Mouse (Mus musculus): ENCODE measurements at regions not wholly inside any gene's neighbourhood (a gene's known extent, or its start where the extent isn't known, plus 50 kb on each side); places are given as distances from the start of the nearest gene placed in this dataset. TPM values are rescaled to one million over a fixed set of nuclear protein-coding genes. Genes with fewer than 3 reads are reported as not detected.

DNA sequence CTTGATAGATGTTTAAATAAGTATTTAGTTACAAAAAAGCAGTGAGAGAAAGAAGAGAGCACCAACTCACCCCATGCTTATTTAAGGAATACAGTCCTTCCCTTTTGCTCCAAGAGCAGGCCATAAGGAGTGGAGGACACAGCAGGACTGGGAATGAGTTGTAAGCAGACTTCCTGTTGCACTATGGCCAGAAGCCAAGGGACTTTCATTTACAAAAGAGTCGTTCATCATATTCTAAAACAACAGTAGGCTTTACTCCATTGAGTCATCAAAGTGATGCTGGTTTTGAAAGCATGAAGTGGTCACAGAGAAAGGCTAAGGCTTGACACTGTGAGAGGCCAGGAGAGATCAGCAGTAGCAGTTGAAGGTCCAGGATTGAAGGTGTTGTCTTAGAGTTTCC lies 84.1 kb upstream of the Fam216b start:
- H3K4me3 ChIP-seq (ENCODE audit: low read depth, low read length), result no peak overlapping the region
- H3K9ac ChIP-seq (ENCODE audit: low read length), result no peak overlapping the region
- DNase-seq (ENCODE audit: low spot score) (no peak), ATAC-seq (ENCODE audit: insufficient read depth, low FRiP score, low TSS enrichment) (no peak)
- H3K4me1 ChIP-seq (ENCODE audit: control insufficient read depth, insufficient read depth, low read length), result no peaks in the 10 kb centered on the region
- no peak overlapping the region for H3K27ac ChIP-seq (ENCODE audit: low read depth, low read length)
- H3K36me3 ChIP-seq (ENCODE audit: control insufficient read depth, insufficient read depth, low read length), result no peaks in the 10 kb centered on the region
- 77% methylated on average over 1 of the region's 1 CpGs for WGBS
- H3K27me3 ChIP-seq (ENCODE audit: control insufficient read depth, insufficient read depth, low read length), result no peaks in the 10 kb centered on the region
- H3K4me2 ChIP-seq (ENCODE audit: low read depth), result no peak overlapping the region
- H3K9me3 ChIP-seq (ENCODE audit: control insufficient read depth, low read length), result no peaks in the 10 kb centered on the region

- Histone ChIP-seq H3K4me2 (ENCODE audit: low read depth) (no peak overlapping the region), H3K27ac (ENCODE audit: low read depth, low read length) (no peak overlapping the region), H3K4me3 (ENCODE audit: low read depth, low read length) (no peak overlapping the region), H3K36me3 (ENCODE audit: control insufficient read depth, insufficient read depth, low read length) (no peaks in the 10 kb centered on the region), H3K9me3 (ENCODE audit: control insufficient read depth, low read length) (no peaks in the 10 kb centered on the region), H3K4me1 (ENCODE audit: control insufficient read depth, insufficient read depth, low read length) (no peaks in the 10 kb centered on the region), H3K27me3 (ENCODE audit: control insufficient read depth, insufficient read depth, low read length) (no peaks in the 10 kb centered on the region), H3K9ac (ENCODE audit: low read length) (no peak overlapping the region)
- WGBS, result 87% methylated on average over 3 of the region's 3 CpGs
- no peak for DNase-seq (ENCODE audit: low spot score)
- ATAC-seq (ENCODE audit: insufficient read depth, low FRiP score, low TSS enrichment), result no peak
Measured at GRCm38 (mm10) chr14:78160819-78161218, 72.0 kb upstream of the Fam216b start.

DNA sequence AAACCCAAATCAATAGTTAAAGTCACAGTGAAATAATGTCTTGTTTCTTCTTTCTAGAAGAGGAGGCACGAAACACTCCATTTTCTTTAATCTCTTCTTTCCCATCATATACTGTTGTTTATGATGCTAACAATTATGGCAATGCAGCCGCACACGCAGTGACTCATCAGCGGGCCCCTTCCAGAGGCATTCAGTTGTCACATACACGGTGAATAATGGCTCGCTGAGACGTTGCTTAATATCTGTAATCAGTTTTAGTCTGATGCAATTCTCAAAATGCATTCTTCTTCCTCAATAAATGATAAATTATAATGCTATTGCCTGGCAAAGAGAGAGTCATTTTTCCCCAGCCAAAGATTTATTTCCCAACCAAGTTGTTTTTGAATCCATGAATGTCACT lies 70.8 kb upstream of the Fam216b start:
- no peak overlapping the region for H3K4me3 ChIP-seq (ENCODE audit: low read depth, low read length)
- no peak overlapping the region for H3K27ac ChIP-seq (ENCODE audit: low read depth, low read length)
- H3K4me1 ChIP-seq (ENCODE audit: control insufficient read depth, insufficient read depth, low read length), result no peaks in the 10 kb centered on the region
- H3K27me3 ChIP-seq (ENCODE audit: control insufficient read depth, insufficient read depth, low read length), result no peaks in the 10 kb centered on the region
- no peaks in the 10 kb centered on the region for H3K9me3 ChIP-seq (ENCODE audit: control insufficient read depth, low read length)
- 88% methylated on average over 7 of the region's 7 CpGs for whole genome bisulfite sequencing
- no peaks in the 10 kb centered on the region for H3K36me3 ChIP-seq (ENCODE audit: control insufficient read depth, insufficient read depth, low read length)
- ATAC-seq (ENCODE audit: insufficient read depth, low FRiP score, low TSS enrichment), result no peak
- no peak for DNase-seq (ENCODE audit: low spot score)
- H3K9ac ChIP-seq (ENCODE audit: low read length), result no peak overlapping the region
- H3K4me2 ChIP-seq (ENCODE audit: low read depth), result no peak overlapping the region

GRCm38 (mm10) chr14:78157660-78158059 lies 68.9 kb upstream of the Fam216b start:
- Histone ChIP-seq H3K4me1 (ENCODE audit: control insufficient read depth, insufficient read depth, low read length) (no peaks in the 10 kb centered on the region), H3K27me3 (ENCODE audit: control insufficient read depth, insufficient read depth, low read length) (no peaks in the 10 kb centered on the region), H3K27ac (ENCODE audit: low read depth, low read length) (no peak overlapping the region), H3K4me2 (ENCODE audit: low read depth) (no peak overlapping the region), H3K9me3 (ENCODE audit: control insufficient read depth, low read length) (no peaks in the 10 kb centered on the region), H3K4me3 (ENCODE audit: low read depth, low read length) (no peak overlapping the region), H3K9ac (ENCODE audit: low read length) (no peak overlapping the region), H3K36me3 (ENCODE audit: control insufficient read depth, insufficient read depth, low read length) (no peaks in the 10 kb centered on the region)
- 78% methylated on average over 2 of the region's 2 CpGs for WGBS
- no peak for DNase-seq (ENCODE audit: low spot score)
- ATAC-seq (ENCODE audit: insufficient read depth, low FRiP score, low TSS enrichment), result no peak

GRCm38 (mm10) chr14:78148851-78149250 lies 60.0 kb upstream of the Fam216b start:
- H3K4me1 ChIP-seq (ENCODE audit: control insufficient read depth, insufficient read depth, low read length), result no peaks in the 10 kb centered on the region
- ATAC-seq (ENCODE audit: insufficient read depth, low FRiP score, low TSS enrichment), result no peak
- 88% methylated on average over 1 of the region's 1 CpGs for WGBS

DNA sequence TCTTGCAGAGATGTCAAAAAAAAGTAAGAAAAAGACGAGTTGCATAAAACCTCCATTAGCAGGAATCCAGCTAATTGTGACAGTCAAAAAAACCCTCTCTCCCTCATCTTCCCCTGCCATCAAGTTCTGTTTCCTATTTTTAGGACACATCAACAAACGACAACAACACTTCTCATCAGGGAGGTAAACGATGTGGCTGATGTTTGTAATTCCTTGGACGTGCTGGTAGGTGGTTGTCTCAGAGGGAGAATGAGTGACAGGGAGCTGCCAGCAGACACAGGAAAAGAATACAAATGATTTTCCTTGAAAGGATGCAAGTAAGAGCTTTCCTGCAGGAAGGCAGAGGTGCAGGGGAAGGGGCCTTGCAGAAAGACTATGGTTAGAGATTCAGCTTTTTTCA lies 54.9 kb upstream of the Fam216b start:
- Histone ChIP-seq H3K36me3 (ENCODE audit: control insufficient read depth, insufficient read depth, low read length) (no peaks in the 10 kb centered on the region), H3K9me3 (ENCODE audit: control insufficient read depth, low read length) (no peaks in the 10 kb centered on the region), H3K27me3 (ENCODE audit: control insufficient read depth, insufficient read depth, low read length) (no peaks in the 10 kb centered on the region), H3K9ac (ENCODE audit: low read length) (no peak overlapping the region), H3K4me1 (ENCODE audit: control insufficient read depth, insufficient read depth, low read length) (no peaks in the 10 kb centered on the region), H3K4me3 (ENCODE audit: low read depth, low read length) (no peak overlapping the region), H3K4me2 (ENCODE audit: low read depth) (no peak overlapping the region), H3K27ac (ENCODE audit: low read depth, low read length) (no peak overlapping the region)
- 38% methylated on average over 4 of the region's 4 CpGs for WGBS
- no peak for DNase-seq (ENCODE audit: low spot score)
- no peak for ATAC-seq (ENCODE audit: insufficient read depth, low FRiP score, low TSS enrichment)

More at GRCm38 (mm10) chr14:78148851-78149250, 60.0 kb upstream of the Fam216b start:
- Histone ChIP-seq H3K27ac (ENCODE audit: low read depth, low read length) (no peak overlapping the region), H3K36me3 (ENCODE audit: control insufficient read depth, insufficient read depth, low read length) (no peaks in the 10 kb centered on the region), H3K4me2 (ENCODE audit: low read depth) (no peak overlapping the region), H3K9me3 (ENCODE audit: control insufficient read depth, low read length) (no peaks in the 10 kb centered on the region), H3K27me3 (ENCODE audit: control insufficient read depth, insufficient read depth, low read length) (no peaks in the 10 kb centered on the region), H3K9ac (ENCODE audit: low read length) (no peak overlapping the region), H3K4me3 (ENCODE audit: low read depth, low read length) (no peak overlapping the region)
- DNase-seq (ENCODE audit: low spot score), result no peak

MicroRNA genes in the stretch of these regions (microRNA counts, 519-probe panel; counts per million panel counts)
- microRNA mmu-miR-1971, result 171 counts per million, percentile 57 among the panel's probes with 10 or more counts

Small RNA genes lying in the stretch of these regions (microRNA-seq; reads per million reads assigned to microRNA genes)
- not detected for gene Mir1971

Measured in neural tube, embryonic 11.5 days (tissue).